Mouse (Mus musculus) brain, embryonic 14.5 days (tissue): Measurements from ENCODE around the gene Mia. TPM values are rescaled to one million over a fixed set of nuclear protein-coding genes. Genes with fewer than 3 reads are reported as not detected.
A peak's percentile ranks its signal among the peaks of the same experiment; 100 is the strongest.

Experiments
- DNase-seq: peaks from one replicate; pipeline ENCODE4 v3.0.0-alpha.2; 2011; ENCODE audit warnings: low read depth
- CTCF ChIP-seq: fragments of 200-500 bp; IDR thresholded peaks from 2 replicates; pipeline ENCODE4 v1.5.1; 2012; ENCODE audit warnings: inconsistent platforms, mild to moderate bottlenecking, moderate library complexity, borderline replicate concordance; ENCODE audit not compliant: insufficient read depth, insufficient read length; ENCODE audit errors: extremely low read depth
- POLR2A ChIP-seq: fragments of 200-500 bp; IDR thresholded peaks from 2 replicates; pipeline ENCODE4 v1.6.1; 2012; ENCODE audit warnings: mild to moderate bottlenecking, inconsistent platforms, borderline replicate concordance; ENCODE audit not compliant: poor library complexity, insufficient read depth, insufficient read length, severe bottlenecking; ENCODE audit errors: extremely low read depth
- polyA plus RNA-seq: library from polyadenylated mRNA; depleted of rRNA; stranded (reverse); fragments of >200 nt; gene quantifications from 2 replicates; pipeline ENCODE4 v1.2.3, GENCODE M21; 2012

Mia gene
- polyA plus RNA-seq, 1 experiment: 14.6 TPM

DNA sequence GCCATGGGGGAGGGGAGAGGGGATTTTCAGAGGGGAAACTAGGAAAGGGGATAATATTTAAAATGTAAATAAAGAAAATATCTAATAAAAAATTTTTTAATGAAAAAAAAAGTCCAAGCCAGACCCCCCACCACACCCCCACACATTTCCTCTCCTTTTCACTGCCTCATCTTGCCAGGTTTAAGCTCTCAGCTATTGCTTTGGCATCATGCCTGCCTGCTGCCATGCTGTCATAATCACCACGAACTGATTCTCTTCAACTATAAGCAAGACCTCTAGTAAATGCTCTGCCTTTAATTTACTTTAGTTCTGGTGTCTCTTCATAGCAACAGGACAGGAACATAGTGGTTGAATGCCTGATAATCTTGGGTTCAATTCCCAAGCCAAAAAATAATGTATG is 1.5 kb upstream of the Mia start:
- DNase-seq: peak; percentile 42
- TF ChIP-seq POLR2A: no peak
- no peak for TF ChIP-seq CTCF

DNA sequence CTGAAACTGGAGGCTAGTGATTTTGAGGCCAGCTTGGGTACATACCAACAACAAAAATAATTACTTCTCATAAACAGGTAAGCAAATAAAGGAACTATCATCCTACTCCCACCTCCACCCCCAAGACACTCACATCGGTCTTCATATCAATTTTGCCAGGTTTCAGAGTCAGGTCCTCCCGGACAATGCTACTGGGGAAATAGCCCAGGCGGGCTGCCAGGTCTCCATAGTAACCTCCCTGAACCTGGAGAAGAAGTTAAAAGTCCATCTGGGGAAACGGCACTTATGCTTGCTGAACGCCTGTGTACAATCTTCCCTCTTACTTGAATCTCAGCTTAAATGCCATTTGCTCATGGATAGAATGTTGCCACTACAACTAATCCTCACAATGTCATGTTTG is 921 bp downstream of the Mia start:
- no peak for TF ChIP-seq POLR2A
- no peak for TF ChIP-seq CTCF
- peak; percentile 55 for DNase-seq

DNA sequence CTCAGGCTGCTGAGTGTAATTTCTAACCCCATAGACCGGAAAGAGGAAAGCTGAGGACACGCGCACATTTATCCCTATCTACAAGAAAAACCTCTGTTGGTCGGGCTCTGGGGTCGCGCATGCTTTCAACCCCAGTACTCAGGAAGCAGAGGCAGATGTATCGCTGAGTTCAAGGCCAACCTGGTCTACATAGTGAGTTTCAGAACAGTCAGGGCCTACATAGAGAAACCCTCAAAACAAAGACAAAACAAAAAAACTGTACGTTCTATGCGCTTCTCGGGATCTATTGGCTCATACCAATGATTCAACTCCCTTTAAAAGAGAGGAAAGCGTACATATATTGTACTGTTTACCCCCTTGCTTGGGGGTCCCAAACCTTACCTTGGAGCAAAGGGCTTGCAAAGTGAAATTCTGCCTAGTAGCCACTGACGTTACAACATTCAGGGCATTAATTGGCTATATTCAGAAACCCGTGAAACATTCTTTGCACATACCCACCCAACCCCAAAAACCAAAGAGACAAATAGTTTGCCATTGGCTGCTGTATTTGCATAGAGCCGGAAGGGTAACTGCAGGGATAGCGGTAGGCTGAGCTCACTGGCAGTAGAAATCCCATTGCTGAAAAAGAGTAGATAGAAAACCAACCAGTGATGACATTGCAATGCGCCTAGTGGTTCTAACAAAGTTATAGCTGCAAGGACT is 1.6 kb downstream of the Mia start:
- no peak for TF ChIP-seq POLR2A
- TF ChIP-seq CTCF: no peak
- no peak for DNase-seq

DNA sequence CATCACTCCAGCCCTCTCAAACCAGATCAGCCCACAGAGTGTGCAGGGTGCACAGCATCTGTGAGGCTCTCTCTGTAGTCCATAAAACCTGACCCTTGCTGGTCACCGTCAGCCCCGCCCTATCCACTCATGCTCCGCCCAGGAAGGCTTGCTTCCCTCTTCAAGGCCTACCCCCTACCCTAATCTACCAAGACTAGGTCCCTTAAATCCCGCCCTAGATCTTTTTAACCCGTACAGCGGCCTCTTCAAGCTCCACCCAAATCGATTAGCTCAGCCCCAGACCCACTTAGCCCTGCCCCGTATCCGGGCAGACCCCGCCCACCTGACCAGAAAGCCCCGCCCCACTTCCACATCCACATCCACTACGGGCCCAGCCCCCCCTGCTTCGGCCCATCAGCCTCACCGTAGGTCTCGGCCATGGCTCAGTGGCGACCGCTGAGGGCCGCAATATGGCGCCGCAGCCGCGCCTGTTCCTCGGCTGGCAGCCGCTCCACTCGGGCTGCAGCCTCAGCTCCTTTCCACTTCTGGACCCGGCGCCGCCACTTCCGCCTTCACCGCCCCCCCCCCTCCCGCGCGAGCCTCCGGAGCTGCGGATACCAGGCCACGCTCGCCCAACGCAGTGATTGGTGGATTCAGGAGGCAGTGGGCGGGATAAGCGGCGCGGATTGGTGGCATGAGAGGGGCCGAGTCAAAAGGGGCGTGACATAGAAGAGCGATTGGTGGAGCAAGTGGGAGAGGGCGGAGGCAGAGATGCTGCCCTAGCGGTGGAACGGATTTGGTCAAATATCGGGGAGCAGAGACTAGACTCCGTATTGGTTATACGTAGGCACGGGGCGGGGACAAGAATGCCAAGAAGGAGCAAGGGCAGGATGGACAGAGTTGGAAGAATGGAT is 2.4 kb downstream of the Mia start, which contains the start of gene Rab4b:
Gene Rab4b (minus strand): TSS at position 573 of the 893 bp plus-strand sequence.
- DNase-seq: peak; percentile 100
- peak; percentile 69; the same call in 1 of the 2 replicates for TF ChIP-seq CTCF
- TF ChIP-seq POLR2A: peak; percentile 60

DNA sequence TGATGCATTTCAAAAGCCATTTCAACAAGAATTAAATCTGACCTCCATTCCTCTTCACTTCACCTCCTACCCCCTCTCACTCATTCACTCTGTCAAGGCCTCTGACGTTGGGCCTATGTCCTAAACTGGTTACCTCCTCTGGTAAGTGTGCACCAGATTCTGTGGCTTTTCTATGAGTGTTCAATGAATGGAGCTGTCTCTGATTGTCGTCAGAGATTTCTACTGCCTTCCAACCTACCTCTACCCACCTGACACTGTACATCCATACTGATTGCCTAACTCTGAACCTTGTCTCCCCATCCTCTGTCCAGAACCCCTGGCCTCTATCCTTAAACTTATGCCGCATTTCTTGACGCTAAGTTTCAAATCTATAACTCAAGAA is 3.0 kb downstream of the Mia start:
- DNase-seq: no peak
- no peak for TF ChIP-seq POLR2A
- no peak for TF ChIP-seq CTCF

DNA sequence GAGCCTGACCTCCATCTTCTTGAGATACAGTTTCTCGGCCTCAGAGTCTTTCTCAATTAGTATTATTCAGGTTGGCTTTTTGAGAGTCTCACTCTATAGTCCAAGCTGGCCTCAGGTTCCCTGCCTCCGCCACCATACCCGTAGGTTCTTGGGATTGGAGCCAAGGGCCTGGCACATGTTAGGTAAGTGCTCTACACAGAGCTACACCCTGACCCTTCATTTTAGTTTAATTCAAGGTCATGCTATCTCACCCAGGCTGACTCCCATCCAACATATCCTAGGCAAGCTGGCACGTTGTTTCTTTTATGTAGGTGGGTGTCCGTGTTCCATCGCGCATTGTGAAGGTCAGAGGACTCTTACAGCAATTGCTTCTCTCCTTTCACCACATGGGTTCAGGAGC is 6.1 kb downstream of the Mia start:
- TF ChIP-seq POLR2A (no peak), CTCF (no peak)
- DNase-seq: no peak

DNA sequence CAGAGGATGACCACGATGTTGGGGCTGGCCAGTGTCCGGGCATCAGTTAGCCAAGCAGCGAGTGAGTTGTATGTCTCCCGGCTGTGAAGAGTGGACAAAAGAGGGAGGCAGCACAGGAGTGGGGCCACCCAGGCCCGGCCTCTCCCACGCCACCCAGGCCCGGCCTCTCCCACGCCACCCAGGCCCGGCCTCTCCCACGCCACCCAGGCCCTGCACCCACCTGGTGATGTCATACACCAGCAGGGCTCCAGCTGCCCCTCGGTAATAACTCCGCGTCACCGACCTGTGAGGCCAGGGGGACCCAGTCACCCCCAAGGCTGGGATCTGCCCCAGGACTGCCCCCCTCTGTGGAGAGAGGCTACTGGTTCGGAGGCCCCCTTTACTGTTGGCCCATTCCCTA is 6.5 kb downstream of the Mia start:
- no peak for TF ChIP-seq CTCF
- no peak for DNase-seq

DNA sequence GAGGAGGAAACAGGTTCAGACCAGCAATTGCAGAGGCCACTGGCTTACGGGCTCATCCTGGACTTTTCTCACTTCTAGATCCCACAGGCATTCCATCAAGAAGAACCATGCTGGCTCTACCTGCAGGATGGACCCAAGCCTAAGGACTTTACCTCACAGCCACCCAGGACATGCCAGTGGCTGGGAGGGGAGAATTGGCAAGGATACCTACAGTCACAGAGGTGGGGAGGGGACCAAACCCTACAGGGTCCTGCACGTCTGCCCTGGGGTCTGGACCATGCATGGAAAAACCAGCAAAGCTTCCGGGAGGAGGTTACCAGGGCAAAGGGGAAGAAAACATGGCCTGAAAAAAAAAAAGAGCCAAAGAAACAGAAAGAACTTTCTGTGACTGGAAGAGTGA is 10.0 kb downstream of the Mia start:
- no peak for TF ChIP-seq CTCF
- TF ChIP-seq POLR2A: no peak
- DNase-seq: no peak

DNA sequence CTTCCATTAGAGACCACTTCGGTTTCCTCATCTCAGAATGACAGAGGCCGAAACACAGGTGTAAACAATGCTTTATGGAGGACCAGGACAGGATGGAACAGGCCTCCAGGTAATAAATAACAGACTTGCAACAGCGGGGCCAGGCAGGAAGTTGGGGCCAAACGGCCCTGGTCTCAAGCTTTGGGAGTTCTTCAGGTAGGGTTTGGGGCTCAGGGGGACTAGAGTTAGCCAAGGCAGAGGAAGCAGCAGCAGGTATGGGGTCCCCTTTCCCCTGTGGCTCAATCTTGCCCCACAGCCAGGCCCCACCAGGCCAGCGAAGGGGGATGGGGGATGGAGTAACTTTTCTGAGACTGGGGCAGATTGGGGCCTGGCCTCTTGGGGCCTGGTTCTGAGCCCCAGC is 12.6 kb downstream of the Mia start:
- no peak for DNase-seq
- TF ChIP-seq POLR2A (no peak), CTCF (no peak)

DNA sequence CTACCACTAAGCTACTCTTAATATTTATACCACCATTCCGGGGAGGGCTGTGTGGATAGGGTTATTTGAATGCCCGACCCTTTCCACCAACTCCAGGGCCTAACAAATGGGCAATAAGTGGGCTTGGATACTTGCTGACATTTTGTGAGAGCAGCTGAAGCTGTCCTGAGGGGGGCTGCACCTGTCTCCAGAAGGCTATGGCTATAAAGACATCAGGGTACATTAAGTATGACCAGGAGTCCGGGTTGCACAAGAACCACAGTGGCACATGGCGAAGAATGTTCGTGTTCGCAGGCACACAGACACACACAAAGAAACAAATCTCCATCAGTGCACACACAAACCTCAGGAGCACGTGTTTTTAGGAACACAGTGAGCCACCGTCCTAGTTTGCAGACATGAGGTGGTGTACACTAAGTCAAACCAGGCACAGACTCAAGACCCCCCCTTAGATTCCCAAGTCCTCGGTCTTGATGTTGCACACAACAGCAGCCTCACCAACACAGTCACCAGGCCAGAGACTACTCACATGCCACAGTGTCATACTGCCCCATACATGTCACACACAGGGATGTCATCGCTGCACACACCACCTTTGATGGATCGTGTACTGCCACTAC is 13.4 kb downstream of the Mia start:
- no peak for TF ChIP-seq CTCF
- no peak for TF ChIP-seq POLR2A
- DNase-seq: no peak
